Mouse (Mus musculus) spleen, adult 18-20 months (tissue): ENCODE results near the gene Prn.

ENCODE experiments used
- DNase-seq, 2 experiments: peaks; one replicate each; pipeline ENCODE4 v3.0.0; 2022; ENCODE audit warnings: mixed read lengths in 2 of 2

The Prn gene

GRCm38 (mm10) chr2:131907311-131907710 lies 2.4 kb upstream of the Prn start:
- DNase-seq = no peak

GRCm38 (mm10) chr2:131908351-131908861 lies 1.4 kb upstream of the Prn start:
- DNase-seq = no peak

GRCm38 (mm10) chr2:131908906-131909305 lies 851 bp upstream of the Prn start:
- no peak for DNase-seq

- no peak for DNase-seq
These were observed 1.1 kb downstream of the Prn start for GRCm38 (mm10) chr2:131910847-131911246.

- no peak for DNase-seq
These were observed 1.6 kb downstream of the Prn start for GRCm38 (mm10) chr2:131911341-131911740.

GRCm38 (mm10) chr2:131912526-131913258 lies 2.9 kb downstream of the Prn start:
- DNase-seq = no peak

GRCm38 (mm10) chr2:131932275-131932902 lies 22.6 kb downstream of the Prn start:
- DNase-seq = no peak

- DNase-seq = no peak
These were observed 23.3 kb downstream of the Prn start for GRCm38 (mm10) chr2:131933013-131933412.

- DNase-seq = no peak
These were observed 23.8 kb downstream of the Prn start for GRCm38 (mm10) chr2:131933598-131933997.

GRCm38 (mm10) chr2:131934243-131934642 lies 24.5 kb downstream of the Prn start:
- DNase-seq = no peak

GRCm38 (mm10) chr2:131935390-131936105 lies 25.8 kb downstream of the Prn start:
- DNase-seq = no peak

GRCm38 (mm10) chr2:131936410-131936809 lies 26.7 kb downstream of the Prn start:
- no peak for DNase-seq

- DNase-seq = peak in 1 of 2 experiments; percentile 60
These were observed 29.8 kb downstream of the Prn start for GRCm38 (mm10) chr2:131939404-131940111.

GRCm38 (mm10) chr2:131940506-131940905 lies 30.7 kb downstream of the Prn start:
- no peak for DNase-seq

- DNase-seq = no peak
These were observed 31.7 kb downstream of the Prn start for GRCm38 (mm10) chr2:131941501-131941900.

- no peak for DNase-seq
These were observed 34.6 kb downstream of the Prn start for GRCm38 (mm10) chr2:131944370-131944769.

- DNase-seq = no peak
These were observed 35.5 kb downstream of the Prn start for GRCm38 (mm10) chr2:131945225-131945624.

GRCm38 (mm10) chr2:131945765-131946164 lies 36.0 kb downstream of the Prn start:
- DNase-seq = no peak

- no peak for DNase-seq
These were observed 36.6 kb downstream of the Prn start for GRCm38 (mm10) chr2:131946351-131946750.

GRCm38 (mm10) chr2:131948156-131948555 lies 38.4 kb downstream of the Prn start:
- no peak for DNase-seq

GRCm38 (mm10) chr2:131948916-131949639 lies 39.3 kb downstream of the Prn start:
- no peak for DNase-seq
